ENCODE assay signal across 8 mouse cellular contexts in genomic region chr15:77257437-77258229, GRCm38 (mm10). TPM values are rescaled to one million over a fixed set of nuclear protein-coding genes. Genes with fewer than 3 reads are reported as not detected.
DNase-seq lines count a peak whose midpoint lies in the region; ATAC-seq and TF ChIP-seq lines count a peak whose summit lies in the region.

No protein-coding gene starts in this region.

- H3K36me3 ChIP-seq in intestine, postnatal 0 days (ENCODE audit: control insufficient read depth, insufficient read depth), result no peaks in the 10 kb centered on the region
- H3K36me3 ChIP-seq in limb, embryonic 11.5 days (ENCODE audit: control insufficient read depth, insufficient read depth, low read length), result no peaks in the 10 kb centered on the region
- no peaks in the 10 kb centered on the region for H3K36me3 ChIP-seq in neural tube, embryonic 11.5 days (ENCODE audit: control insufficient read depth, insufficient read depth, low read length)

- H3K27me3 ChIP-seq in intestine, postnatal 0 days (replicated peaks; ENCODE audit: control insufficient read depth, insufficient read depth, low read length), result no peaks in the 10 kb centered on the region
- no peaks in the 10 kb centered on the region for H3K27me3 ChIP-seq in limb, embryonic 11.5 days (ENCODE audit: control insufficient read depth, insufficient read depth, low read length)
- no peaks in the 10 kb centered on the region for H3K27me3 ChIP-seq in neural tube, embryonic 11.5 days (ENCODE audit: control insufficient read depth, insufficient read depth, low read length)

- H3K4me3 ChIP-seq in intestine, postnatal 0 days (ENCODE audit: low read depth, low read length), result no peak overlapping the region
- H3K4me3 ChIP-seq in limb, embryonic 11.5 days (ENCODE audit: low read depth, low read length), result no peak overlapping the region
- H3K4me3 ChIP-seq in neural tube, embryonic 11.5 days (ENCODE audit: low read depth, low read length), result no peak overlapping the region

- H3K9ac ChIP-seq in intestine, postnatal 0 days (ENCODE audit: low read depth, low read length), result no peak overlapping the region
- no peak overlapping the region for H3K9ac ChIP-seq in limb, embryonic 11.5 days (ENCODE audit: low read length)
- no peak overlapping the region for H3K9ac ChIP-seq in neural tube, embryonic 11.5 days (ENCODE audit: low read length)

- no peak overlapping the region for H3K4me2 ChIP-seq in intestine, postnatal 0 days (replicated peaks; ENCODE audit: low read depth)
- H3K4me2 ChIP-seq in limb, embryonic 11.5 days (ENCODE audit: low read depth, severe bottlenecking), result no peak overlapping the region
- no peak overlapping the region for H3K4me2 ChIP-seq in neural tube, embryonic 11.5 days (ENCODE audit: low read depth)

- peak; percentile 73 for TF ChIP-seq CTCF in intestine, postnatal 0 days (IDR thresholded peaks at IDR 0.05; ENCODE audit: low read depth)

- no peaks in the 10 kb centered on the region for H3K9me3 ChIP-seq in intestine, postnatal 0 days (ENCODE audit: control insufficient read depth)
- no peaks in the 10 kb centered on the region for H3K9me3 ChIP-seq in limb, embryonic 11.5 days (ENCODE audit: control insufficient read depth, low read length)
- no peaks in the 10 kb centered on the region for H3K9me3 ChIP-seq in neural tube, embryonic 11.5 days (ENCODE audit: control insufficient read depth, low read length)

- 0 out of 2 replicates have a peak, but pooled peaks have one; percentile 28 for ATAC-seq in intestine, postnatal 0 days
- ATAC-seq in limb, embryonic 11.5 days (ENCODE audit: insufficient number of reproducible peaks, low FRiP score, low TSS enrichment, low read depth), result peak; percentile 44; the same call in 1 of the 2 replicates
- ATAC-seq in neural tube, embryonic 11.5 days (ENCODE audit: insufficient read depth, low FRiP score, low TSS enrichment), result no peak
- no peak for ATAC-seq in megakaryocyte, adult 5-6 weeks (ENCODE audit: poor library complexity, severe bottlenecking)

- 33% methylated on average over 6 of the region's 6 CpGs for WGBS in intestine, postnatal 0 days
- 8% methylated on average over 6 of the region's 6 CpGs for WGBS in limb, embryonic 11.5 days
- 22% methylated on average over 6 of the region's 6 CpGs for WGBS in neural tube, embryonic 11.5 days

- H3K4me1 ChIP-seq in intestine, postnatal 0 days (replicated peaks; ENCODE audit: control insufficient read depth, insufficient read depth, low read length), result peaks cover 10% of the 10 kb centered on the region; the same call in 1 of the 2 replicates
- peaks cover 49% of the 10 kb centered on the region for H3K4me1 ChIP-seq in limb, embryonic 11.5 days (ENCODE audit: control insufficient read depth, insufficient read depth, low read length)
- H3K4me1 ChIP-seq in neural tube, embryonic 11.5 days (ENCODE audit: control insufficient read depth, insufficient read depth, low read length), result peaks cover 8% of the 10 kb centered on the region; the same call in 1 of the 2 replicates

- DNase-seq in B cell, adult 2 months, result peak; percentile 12 to 14
- DNase-seq in adrenal gland, adult (ENCODE audit: inconsistent age in 2 of 2, low spot score in 1 of 2), result peak; percentile 52 to 83
- DNase-seq in embryo, embryonic 11 days, result peak; percentile 64
- peak; percentile 96 for DNase-seq in heart, adult 11 months
- DNase-seq in limb, embryonic 11.5 days (ENCODE audit: low spot score), result peak; percentile 84
- peak; percentile 58 for DNase-seq in neural tube, embryonic 11.5 days (ENCODE audit: low spot score)

- no peak overlapping the region for H3K27ac ChIP-seq in intestine, postnatal 0 days (ENCODE audit: low read depth, low read length)
- H3K27ac ChIP-seq in limb, embryonic 11.5 days (replicated peaks; ENCODE audit: low read depth, low read length), result peak overlapping the region; percentile 38
- no peak overlapping the region for H3K27ac ChIP-seq in neural tube, embryonic 11.5 days (ENCODE audit: low read depth, low read length)

RNA-seq across cellular contexts. Expression of gene Rbfox2, which starts 49.2 kb away (rescaled TPM):
- polyA plus RNA-seq in intestine, postnatal 0 days (2015; fragmentation: Nextera tagmentation; extraction: Ambion mirVana), result 16.8 and 20.3 TPM in 2 replicates
- 71.5 and 74.2 TPM in 2 replicates for polyA plus RNA-seq in limb, embryonic 11.5 days (2014; fragmentation: Nextera tagmentation; extraction: Ambion mirVana)
- 123 and 125 TPM in 2 replicates for polyA plus RNA-seq in neural tube, embryonic 11.5 days (2014; fragmentation: Nextera tagmentation; extraction: Ambion mirVana)
- total RNA-seq in megakaryocyte, adult 5-6 weeks (2015), result 0.13 TPM in 1 of 2 replicates, not detected in the other
- total RNA-seq in megakaryocyte, adult 5-6 weeks (2017), result 0.12 and 0.51 TPM in 2 replicates

Comparison
In these comparisons a context has a peak if more than half of its experiments do, and no peak if none do; other contexts are left out.
1. DNase-seq: peak in every context shown above with its lines; median percentile 96 in heart, adult 11 months; 84 in limb, embryonic 11.5 days; 68 in adrenal gland, adult; 64 in embryo, embryonic 11 days; 58 in neural tube, embryonic 11.5 days; 13 in B cell, adult 2 months.
2. ATAC-seq: peak in intestine, postnatal 0 days (single experiment) and limb, embryonic 11.5 days (single experiment); none in neural tube, embryonic 11.5 days (single experiment) and megakaryocyte, adult 5-6 weeks (single experiment).